Mouse (Mus musculus) liver, embryonic 16.5 days (tissue): ENCODE data around the gene Snx17. TPM values are rescaled to one million over a fixed set of nuclear protein-coding genes. Genes with fewer than 3 reads are reported as not detected.

Source experiments
- ATAC-seq: fragments of 200-750 bp; cut with Nextera tagmentation; 2 replicates; pipeline ENCODE4 v1.8.0; 2017; ENCODE audit warnings: low read depth, mild to moderate bottlenecking, moderate number of reproducible peaks, moderate library complexity
- H3K27ac ChIP-seq: fragments of 300-500 bp; sonication (generic); 2 replicates; pipeline ENCODE4 v1.5.1; 2014; ENCODE audit warnings: mild to moderate bottlenecking, low read length
- H3K27me3 ChIP-seq: fragments of 300-500 bp; sonication (generic); 2 replicates; pipeline ENCODE4 v1.6.1; 2014; ENCODE audit warnings: low read depth, low read length, mixed read lengths; ENCODE audit not compliant: control insufficient read depth, insufficient read depth
- H3K36me3 ChIP-seq: fragments of 300-500 bp; sonication (generic); 2 replicates; pipeline ENCODE4 v1.6.1; 2014; ENCODE audit warnings: mild to moderate bottlenecking; ENCODE audit not compliant: control insufficient read depth, insufficient read depth
- H3K4me1 ChIP-seq: fragments of 300-500 bp; sonication (generic); 2 replicates; pipeline ENCODE4 v1.6.1; 2014; ENCODE audit warnings: low read depth, low read length, mixed read lengths; ENCODE audit not compliant: control insufficient read depth
- H3K4me2 ChIP-seq: fragments of 300-500 bp; sonication (generic); 2 replicates; pipeline ENCODE4 v1.6.1; 2014; ENCODE audit warnings: low read depth, low read length, mixed read lengths
- H3K4me3 ChIP-seq: fragments of 300-500 bp; sonication (generic); 2 replicates; pipeline ENCODE4 v1.5.1; 2014; ENCODE audit warnings: low read depth, mild to moderate bottlenecking, low read length
- H3K9ac ChIP-seq: fragments of 300-500 bp; sonication (generic); 2 replicates; pipeline ENCODE4 v1.6.1; 2014; ENCODE audit warnings: low read depth, low read length
- H3K9me3 ChIP-seq: fragments of 300-500 bp; sonication (generic); replicated peaks from 2 replicates; pipeline ENCODE4 v1.6.1; 2016; ENCODE audit warnings: low read length; ENCODE audit not compliant: control insufficient read depth
- WGBS: fragments of 180-500 bp; shearing (Covaris S2); extraction: QIAGEN DNeasy Blood & Tissue Kit; methylation state at CpG from one replicate; pipeline ENCODE4 v1.1.7; 2014; ENCODE audit not compliant: insufficient replicate concordance; 5-methylcytosine and 5-hydroxymethylcytosine counted together
- polyA plus RNA-seq: library from polyadenylated mRNA; unstranded; fragments of >200 nt; fragmentation: Nextera tagmentation; extraction: Ambion mirVana; gene quantifications from 2 replicates; pipeline ENCODE4 v1.2.1, GENCODE M21; 2015

The Snx17 gene
- polyA plus RNA-seq, 1 experiment from 2014 or later = 36.8 TPM

DNA sequence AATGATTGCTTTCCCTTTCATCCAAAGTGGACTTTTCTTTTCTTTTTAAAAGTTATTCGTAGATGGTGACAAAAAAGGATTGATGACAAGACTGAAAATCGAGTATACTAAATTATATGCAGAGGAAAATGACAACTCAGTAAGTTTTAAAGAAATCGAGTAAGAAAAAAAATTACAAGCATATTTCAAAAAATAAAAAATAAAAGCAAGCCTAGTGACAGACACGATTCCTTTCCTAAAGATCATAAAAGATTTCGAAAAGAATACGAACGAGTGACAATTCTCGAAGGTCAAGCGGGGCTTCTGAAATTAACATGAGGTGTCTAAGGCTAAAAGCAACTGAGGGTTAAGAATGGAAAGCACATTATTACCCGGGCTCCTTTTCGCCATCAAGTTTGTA, 26.4 kb downstream of the Snx17 start:
- no peaks in the 10 kb centered on the region for H3K27me3 ChIP-seq
- H3K9ac ChIP-seq = peak overlapping the region; percentile 96
- ATAC-seq = no peak
- no peaks in the 10 kb centered on the region for H3K9me3 ChIP-seq
- H3K36me3 ChIP-seq = no peaks in the 10 kb centered on the region; the same call in 1 of the 2 replicates
- peaks cover 31% of the 10 kb centered on the region for H3K4me1 ChIP-seq
- H3K4me2 ChIP-seq = peak overlapping the region; percentile 91
- peak overlapping the region; percentile 100 for H3K4me3 ChIP-seq
- peak overlapping the region; percentile 94 for H3K27ac ChIP-seq
- under 1% methylated on average over 11 of the region's 11 CpGs for WGBS

DNA sequence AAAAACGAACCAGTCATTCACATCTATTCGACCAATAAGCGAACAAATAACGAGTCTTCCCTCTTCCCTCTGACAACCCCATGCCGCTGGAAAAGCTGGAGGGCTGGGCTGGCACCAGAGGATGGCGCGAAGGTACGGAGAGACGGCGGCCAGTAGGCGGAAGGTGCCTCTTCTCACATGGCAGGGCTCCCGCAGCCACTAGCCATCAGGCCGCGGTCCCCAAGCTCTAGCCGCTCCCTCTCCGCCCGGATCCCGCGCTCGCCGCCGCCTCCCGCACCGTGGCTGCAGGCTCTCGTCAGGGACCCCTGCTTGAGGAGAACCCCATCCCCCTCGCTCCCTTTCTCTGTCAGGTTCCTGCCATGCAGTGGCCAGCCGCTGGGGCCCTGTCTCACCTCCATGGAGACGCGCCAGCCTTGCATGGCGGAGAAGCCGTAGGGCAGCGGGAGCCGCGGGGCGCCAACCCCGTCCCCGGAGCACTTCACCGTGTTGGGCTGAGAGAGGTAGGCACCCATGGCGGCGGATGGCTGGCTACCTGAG, 27.0 kb downstream of the Snx17 start:
- H3K27me3 ChIP-seq = no peaks in the 10 kb centered on the region
- WGBS = 0% methylated on average over 40 of the region's 40 CpGs
- H3K27ac ChIP-seq = peak overlapping the region; percentile 94
- H3K9ac ChIP-seq = peak overlapping the region; percentile 96
- H3K4me3 ChIP-seq = peak overlapping the region; percentile 100
- peak; percentile 30 for ATAC-seq
- H3K36me3 ChIP-seq = no peaks in the 10 kb centered on the region; the same call in 1 of the 2 replicates
- H3K4me1 ChIP-seq = peaks cover 31% of the 10 kb centered on the region
- H3K4me2 ChIP-seq = peak overlapping the region; percentile 91
- H3K9me3 ChIP-seq = no peaks in the 10 kb centered on the region

DNA sequence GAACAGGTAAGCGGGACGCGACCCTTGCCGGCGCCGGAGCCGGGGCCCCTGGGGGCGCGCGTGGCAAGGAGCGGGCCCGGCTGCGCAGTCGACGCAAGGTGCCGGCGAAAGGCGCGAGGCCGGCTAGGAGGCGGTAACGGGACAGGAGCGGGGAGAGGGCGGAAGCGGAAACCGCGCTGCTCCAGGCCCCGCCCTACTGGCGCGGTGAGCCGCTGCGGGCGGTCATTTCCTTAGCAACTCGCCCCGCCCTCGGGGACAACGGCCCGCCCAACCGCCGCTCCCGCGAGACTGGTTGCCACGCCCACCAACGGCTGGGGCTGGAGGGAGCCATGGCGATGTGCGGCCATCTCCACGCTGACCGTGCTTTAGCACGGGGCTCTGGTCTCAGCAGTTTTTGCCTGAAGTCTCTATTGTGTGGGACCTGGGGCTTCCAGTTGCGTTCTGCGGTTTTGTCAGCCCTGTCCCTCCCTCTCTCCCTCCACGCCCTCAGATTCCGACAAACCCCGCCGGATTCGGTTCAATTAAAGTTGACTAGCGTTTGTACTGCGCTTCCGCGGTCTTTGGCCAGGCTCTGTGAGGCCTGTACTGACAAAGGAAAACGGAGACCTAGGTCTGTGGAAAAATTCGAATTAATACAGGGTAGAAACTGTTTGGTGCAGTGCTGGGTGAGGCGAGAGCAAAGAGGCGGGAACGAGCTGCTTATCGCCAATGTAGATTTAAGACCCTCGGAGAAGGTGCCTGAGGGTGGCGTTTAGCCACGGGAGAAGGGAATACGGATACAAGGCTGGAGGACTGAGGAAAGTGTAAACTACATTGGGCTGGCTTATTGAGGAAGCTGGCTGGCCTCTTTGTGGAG, 27.6 kb downstream of the Snx17 start, which contains the start of gene Ppm1g:
Gene Ppm1g, minus strand, starts transcription at position 240 of the 856 bp plus-strand sequence.
- Histone ChIP-seq H3K9ac (peak within 1 kb of the TSS; percentile 96), H3K4me2 (peak within 1 kb of the TSS; percentile 91), H3K27me3 (no peaks in the 10 kb centered on the region), H3K27ac (peak within 1 kb of the TSS; percentile 94), H3K9me3 (no peaks in the 10 kb centered on the region), H3K36me3 (no peaks in the 10 kb centered on the region; the same call in 1 of the 2 replicates), H3K4me1 (peaks cover 31% of the 10 kb centered on the region), H3K4me3 (peak within 1 kb of the TSS; percentile 100)
- under 1% methylated on average over 69 of the region's 70 CpGs for WGBS
- peak; percentile 95 for ATAC-seq

DNA sequence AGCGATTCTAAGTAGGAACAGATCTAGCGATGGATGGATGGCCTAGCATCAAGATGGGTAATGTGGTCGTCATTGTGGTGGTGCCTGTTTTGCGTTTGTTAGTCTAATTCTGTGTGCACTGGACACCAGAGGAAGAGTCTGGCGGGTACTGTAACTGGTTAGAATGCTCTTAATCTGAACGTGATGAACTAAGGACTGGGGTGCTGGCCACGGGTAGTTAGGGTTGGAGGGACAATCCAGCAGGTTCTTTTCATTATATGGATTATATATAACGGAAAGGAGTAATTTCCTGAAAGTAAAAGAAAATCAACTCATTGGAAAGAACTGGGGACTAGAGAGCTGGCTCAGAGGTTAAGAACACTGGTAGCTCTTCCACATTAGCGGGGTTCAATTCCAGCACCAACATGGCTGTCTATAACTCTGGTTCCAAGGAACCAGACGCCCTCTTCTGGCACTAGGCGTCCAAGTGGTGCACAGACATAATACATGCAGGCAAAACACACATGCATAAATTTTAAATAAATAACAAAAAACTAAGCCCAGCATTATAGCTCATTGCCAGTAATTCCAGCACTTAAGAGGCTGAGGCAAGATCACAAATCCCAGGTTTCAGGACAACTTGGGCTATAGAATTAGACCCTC, 28.4 kb downstream of the Snx17 start:
- H3K9me3 ChIP-seq = no peaks in the 10 kb centered on the region
- peak overlapping the region; percentile 85 for H3K9ac ChIP-seq
- ATAC-seq = no peak
- H3K4me2 ChIP-seq = peak overlapping the region; percentile 88
- no peaks in the 10 kb centered on the region for H3K27me3 ChIP-seq
- peak overlapping the region; percentile 90 for H3K27ac ChIP-seq
- WGBS = 16% methylated on average over 11 of the region's 11 CpGs
- H3K36me3 ChIP-seq = no peaks in the 10 kb centered on the region; the same call in 1 of the 2 replicates
- peaks cover 25% of the 10 kb centered on the region for H3K4me1 ChIP-seq
- peak overlapping the region; percentile 100 for H3K4me3 ChIP-seq

DNA sequence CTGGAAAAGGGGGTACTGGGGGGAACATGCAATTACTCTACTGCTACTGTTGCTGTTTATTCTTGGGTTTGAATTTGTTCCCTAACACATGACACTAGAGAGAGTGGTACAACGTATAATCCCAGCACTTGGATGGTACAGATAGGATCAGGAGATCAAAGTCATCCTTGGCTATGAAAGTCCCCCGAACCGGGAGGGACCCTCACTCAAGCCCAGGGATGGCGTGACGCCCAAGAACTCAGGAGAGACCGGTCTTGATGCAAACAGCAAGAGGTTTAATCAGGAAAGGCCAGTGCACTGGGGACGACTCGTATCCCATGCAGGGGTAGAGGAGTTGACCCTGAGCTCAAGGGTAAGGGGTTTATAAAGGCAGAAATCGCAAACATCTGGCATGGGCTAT, 29.7 kb downstream of the Snx17 start:
- Histone ChIP-seq H3K9ac (no peak overlapping the region), H3K4me2 (no peak overlapping the region), H3K4me3 (no peak overlapping the region), H3K27ac (no peak overlapping the region), H3K27me3 (no peaks in the 10 kb centered on the region), H3K9me3 (no peaks in the 10 kb centered on the region), H3K36me3 (no peaks in the 10 kb centered on the region), H3K4me1 (peaks cover 20% of the 10 kb centered on the region)
- WGBS = 86% methylated on average over 9 of the region's 9 CpGs
- ATAC-seq = no peak

DNA sequence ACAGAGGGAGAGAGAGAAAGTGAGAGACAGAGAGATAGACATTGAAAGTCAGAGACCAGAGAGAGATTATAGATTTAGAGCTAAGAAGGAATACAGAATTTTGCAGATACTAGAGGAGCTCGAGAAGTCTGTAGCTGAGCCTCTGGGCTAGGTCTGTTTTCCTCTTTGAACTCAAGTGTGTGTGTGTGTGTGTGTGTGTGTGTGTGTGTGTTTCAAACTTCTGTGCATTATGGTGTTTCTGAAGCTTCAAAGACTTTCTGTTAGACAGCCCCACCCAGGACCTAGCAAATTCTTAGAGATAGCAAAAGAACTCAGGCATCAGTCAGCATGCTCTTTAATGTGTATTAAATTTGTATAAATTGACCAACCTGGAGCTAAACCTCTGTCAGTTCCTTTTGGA, 33.6 kb downstream of the Snx17 start:
- Histone ChIP-seq H3K4me2 (no peak overlapping the region), H3K9me3 (no peaks in the 10 kb centered on the region), H3K27ac (no peak overlapping the region), H3K36me3 (no peaks in the 10 kb centered on the region), H3K27me3 (no peaks in the 10 kb centered on the region), H3K9ac (no peak overlapping the region), H3K4me1 (no peaks in the 10 kb centered on the region; the same call in 1 of the 2 replicates), H3K4me3 (no peak overlapping the region)
- WGBS = 63% methylated on average over 1 of the region's 1 CpGs
- ATAC-seq = no peak

DNA sequence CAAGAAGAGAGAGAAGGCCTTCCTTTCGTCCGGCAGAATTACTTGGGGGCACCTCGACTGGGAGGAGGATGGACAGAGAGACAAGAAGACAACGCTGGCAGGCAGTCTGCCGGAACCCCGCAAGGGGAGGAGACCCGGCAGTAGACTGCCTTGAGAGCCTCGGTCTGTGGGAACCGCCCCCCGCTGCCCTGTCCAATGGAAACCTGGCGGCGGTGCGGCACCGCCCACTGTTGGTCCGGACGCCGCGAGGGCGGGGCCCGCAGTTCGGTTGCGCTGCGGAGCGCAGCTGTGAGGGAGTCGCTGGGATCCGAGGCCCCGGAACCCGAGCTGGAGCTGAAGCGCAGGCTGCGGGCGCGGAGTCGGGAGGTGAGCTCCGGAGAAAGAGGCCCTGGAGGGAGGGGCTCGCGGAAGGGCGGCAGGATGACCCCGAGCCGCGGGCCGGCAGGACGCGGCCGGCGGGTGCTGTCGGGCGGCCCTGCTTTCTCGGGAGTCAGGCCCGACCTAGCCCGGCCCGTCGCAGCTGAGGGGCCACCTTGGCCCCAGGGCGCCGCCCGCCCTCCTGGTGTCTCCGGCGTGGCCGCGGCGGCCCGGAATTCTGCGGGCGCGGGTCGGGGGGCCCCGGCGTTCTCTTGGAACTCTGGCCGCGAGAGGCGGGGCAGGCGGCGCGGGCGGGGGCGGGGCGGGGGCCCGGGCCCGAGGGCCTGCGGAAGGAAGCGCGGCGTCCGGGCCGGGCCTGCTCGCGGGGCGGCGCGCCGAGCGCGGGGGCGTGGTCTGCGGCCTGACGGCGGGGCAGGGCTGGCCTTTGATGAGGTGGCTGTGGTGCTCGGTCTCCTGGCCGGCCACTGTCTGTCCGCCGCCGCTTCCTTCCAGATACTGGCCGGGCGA, 47.9 kb downstream of the Snx17 start, which contains the start of the genes Nrbp1 and Gm9970:
Gene Nrbp1, plus strand, starts transcription at position 228 of the 885 bp plus-strand sequence.
Gene Gm9970, minus strand, starts transcription at position 596 of the 885 bp plus-strand sequence.
- peak; percentile 97 for ATAC-seq
- peak within 1 kb of the TSS; percentile 99 for H3K9ac ChIP-seq
- H3K27me3 ChIP-seq = no peaks in the 10 kb centered on the region
- peak within 1 kb of the TSS; percentile 99 for H3K4me3 ChIP-seq
- peaks cover 10% of the 10 kb centered on the region for H3K36me3 ChIP-seq
- WGBS = 0% methylated on average over 70 of the region's 103 CpGs
- H3K9me3 ChIP-seq = no peaks in the 10 kb centered on the region
- peak within 1 kb of the TSS; percentile 94 for H3K4me2 ChIP-seq
- H3K27ac ChIP-seq = peak within 1 kb of the TSS; percentile 96
- H3K4me1 ChIP-seq = peaks cover 10% of the 10 kb centered on the region

DNA sequence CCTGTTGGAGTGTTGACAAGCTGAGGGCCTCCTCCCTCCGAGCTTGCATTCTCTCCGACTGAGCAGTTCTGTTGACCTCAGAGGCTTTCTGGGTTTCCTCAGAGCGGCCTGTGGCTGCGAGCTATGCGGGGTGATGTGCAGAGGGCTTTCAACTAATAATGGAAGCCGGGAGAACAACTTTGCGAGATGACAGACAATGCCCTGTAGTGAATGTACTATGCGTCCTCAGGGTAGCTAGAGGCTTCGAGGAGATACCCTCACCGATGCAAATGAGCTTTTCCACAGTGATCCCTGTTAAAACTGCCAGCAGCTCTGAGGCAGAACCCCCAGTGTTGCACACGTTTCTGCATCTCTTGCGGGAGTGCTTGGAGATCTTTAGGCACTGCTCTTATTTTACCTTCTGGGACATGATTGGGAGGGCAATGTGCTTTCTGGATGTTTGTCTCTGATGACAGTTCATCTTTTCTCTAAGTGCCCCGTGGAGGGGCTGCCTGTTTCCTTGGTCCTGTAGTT, 48.6 kb downstream of the Snx17 start:
- peak overlapping the region; percentile 99 for H3K4me3 ChIP-seq
- H3K4me2 ChIP-seq = peak overlapping the region; percentile 94
- H3K27me3 ChIP-seq = no peaks in the 10 kb centered on the region
- peaks cover 10% of the 10 kb centered on the region for H3K4me1 ChIP-seq
- H3K9ac ChIP-seq = peak overlapping the region; percentile 99
- no peak for ATAC-seq
- H3K36me3 ChIP-seq = peaks cover 14% of the 10 kb centered on the region
- WGBS = under 1% methylated on average over 13 of the region's 13 CpGs
- no peaks in the 10 kb centered on the region for H3K9me3 ChIP-seq
- peak overlapping the region; percentile 50 for H3K27ac ChIP-seq
